Mouse (Mus musculus) adrenal gland, postnatal 14 days (tissue): ENCODE results near the gene Mfge8. TPM values are rescaled to one million over a fixed set of nuclear protein-coding genes. Genes with fewer than 3 reads are reported as not detected.

Experiments
- DNase-seq: peaks from one replicate; pipeline ENCODE4 v3.0.0; 2021; ENCODE audit warnings: mixed read lengths
- total RNA-seq: library from RNA; stranded (reverse); gene quantifications from 2 replicates; pipeline ENCODE4 v1.2.3, GENCODE M21; 2021

The Mfge8 gene
- total RNA-seq, 1 experiment from 2014 or later, result 220 TPM

DNA sequence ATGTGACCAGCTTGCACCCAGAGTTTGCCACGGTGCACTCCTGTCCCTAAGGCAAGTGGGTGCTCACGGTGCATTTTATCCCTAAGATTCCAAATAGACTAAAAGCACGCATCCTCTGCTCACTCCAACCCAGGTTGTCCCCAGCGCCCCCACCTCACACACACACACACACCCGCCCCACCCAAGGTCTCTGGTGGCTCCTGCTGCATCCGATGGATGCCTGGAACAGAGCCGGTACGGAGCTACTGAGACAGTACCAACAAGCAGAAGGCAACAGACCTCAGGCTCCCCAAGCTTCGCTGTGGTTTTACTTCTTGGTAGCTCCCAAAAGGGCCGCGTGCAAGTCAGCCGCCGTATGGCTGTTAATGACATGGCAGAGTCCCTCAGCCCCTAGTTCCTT lies 18.5 kb downstream of the Mfge8 start:
- DNase-seq, result peak; percentile 13

DNA sequence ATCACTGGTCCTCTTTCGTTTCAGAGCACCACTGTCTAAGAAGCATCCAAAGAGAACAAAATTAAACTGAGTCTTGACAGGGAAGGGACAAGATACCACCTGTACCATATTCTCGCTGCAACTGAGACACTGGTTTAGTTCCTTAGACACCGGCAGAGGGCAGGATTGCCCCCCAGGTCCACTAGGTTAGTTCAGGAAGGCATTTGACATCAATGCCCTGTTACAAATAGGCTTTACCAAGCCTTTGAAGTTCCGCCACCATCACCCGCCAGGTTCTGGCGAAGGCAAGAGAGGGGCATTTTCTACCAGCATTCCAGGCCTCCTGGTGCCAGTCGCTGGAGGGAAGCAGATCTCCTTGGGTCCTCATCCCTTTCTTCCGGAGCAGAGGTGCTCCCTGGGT lies 19.0 kb downstream of the Mfge8 start:
- no peak for DNase-seq

- DNase-seq, result no peak
Observed at GRCm38 (mm10) chr7:79123465-79123864, 25.4 kb downstream of the Mfge8 start.

DNA sequence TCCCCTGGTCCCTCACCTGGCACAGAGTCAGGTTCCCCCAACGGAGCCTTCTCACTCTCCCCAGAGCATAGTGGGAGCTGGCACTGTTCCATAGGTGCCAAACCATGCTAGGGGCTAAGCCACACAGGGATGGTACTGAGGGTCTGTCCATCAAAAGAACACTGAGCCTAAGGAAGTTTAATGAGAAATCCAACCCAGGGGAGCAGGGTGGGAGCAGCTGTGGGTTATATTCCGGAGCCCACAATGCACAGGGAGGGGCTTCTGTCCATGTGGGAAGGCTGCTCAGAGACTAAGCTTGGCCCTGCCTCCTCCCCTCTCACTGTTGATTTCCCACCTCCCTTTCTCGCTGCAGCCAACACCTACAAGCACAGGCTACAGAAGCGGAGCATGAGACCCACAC lies 35.0 kb downstream of the Mfge8 start:
- DNase-seq, result no peak

DNA sequence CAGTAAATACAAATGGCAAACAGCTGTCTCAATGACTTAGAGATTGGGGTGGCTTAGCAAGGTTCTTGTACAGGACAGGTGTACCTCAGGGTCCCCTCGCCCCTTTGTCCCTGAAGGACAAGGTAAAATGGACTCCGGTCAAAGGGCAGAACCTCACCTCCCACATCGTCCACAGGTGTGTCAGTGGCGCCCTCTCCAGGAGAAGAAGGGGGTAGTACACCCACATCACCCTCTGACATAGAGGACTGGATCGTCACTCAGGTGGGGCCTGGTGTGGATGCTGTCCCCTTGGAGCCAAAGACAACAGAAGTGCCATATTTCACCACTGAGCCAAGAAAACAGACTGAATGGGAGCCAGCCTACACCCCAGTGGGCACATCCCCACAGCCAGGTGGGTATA lies 52.4 kb downstream of the Mfge8 start:
- no peak for DNase-seq

GRCm38 (mm10) chr7:79089111-79089510 lies 59.7 kb downstream of the Mfge8 start:
- DNase-seq, result peak; percentile 30

Other genes with a start within 250 kb of the Mfge8 start
- 16.9 and 19.6 TPM in 2 replicates for gene Isg20, start 235.6 kb downstream of the Mfge8 start, total RNA-seq
- 0.48 and 0.49 TPM in 2 replicates for gene Acan, start 95.6 kb downstream of the Mfge8 start, total RNA-seq
- gene Hapln3, start 18.0 kb downstream of the Mfge8 start, total RNA-seq, result 1.1 and 1.3 TPM in 2 replicates
- 485 and 569 TPM in 2 replicates for gene Abhd2, start 124.1 kb upstream of the Mfge8 start, total RNA-seq
- not detected in 2 replicates for gene Rlbp1, start 238.0 kb upstream of the Mfge8 start, total RNA-seq
- gene Fanci, start 242.9 kb upstream of the Mfge8 start, total RNA-seq, result 2.0 and 3.0 TPM in 2 replicates